Mouse (Mus musculus) forelimb bud, embryonic 11.5 days (tissue): ENCODE data around the gene Tnfrsf14.

Source experiments
- DNase-seq: peaks from one replicate; pipeline ENCODE4 v3.0.0-alpha.2; 2012; ENCODE audit warnings: low read depth, low spot score

Tnfrsf14 gene

GRCm38 (mm10) chr4:154916662-154917061, 11.7 kb downstream of the Tnfrsf14 start:
- DNase-seq: no peak

- DNase-seq: no peak
Measured at GRCm38 (mm10) chr4:154915286-154915685, 13.1 kb downstream of the Tnfrsf14 start.

- DNase-seq: no peak
Measured at GRCm38 (mm10) chr4:154914707-154915106, 13.7 kb downstream of the Tnfrsf14 start.

GRCm38 (mm10) chr4:154914252-154914651, 14.1 kb downstream of the Tnfrsf14 start:
- no peak for DNase-seq

GRCm38 (mm10) chr4:154913845-154914244, 14.5 kb downstream of the Tnfrsf14 start:
- DNase-seq: no peak

DNA sequence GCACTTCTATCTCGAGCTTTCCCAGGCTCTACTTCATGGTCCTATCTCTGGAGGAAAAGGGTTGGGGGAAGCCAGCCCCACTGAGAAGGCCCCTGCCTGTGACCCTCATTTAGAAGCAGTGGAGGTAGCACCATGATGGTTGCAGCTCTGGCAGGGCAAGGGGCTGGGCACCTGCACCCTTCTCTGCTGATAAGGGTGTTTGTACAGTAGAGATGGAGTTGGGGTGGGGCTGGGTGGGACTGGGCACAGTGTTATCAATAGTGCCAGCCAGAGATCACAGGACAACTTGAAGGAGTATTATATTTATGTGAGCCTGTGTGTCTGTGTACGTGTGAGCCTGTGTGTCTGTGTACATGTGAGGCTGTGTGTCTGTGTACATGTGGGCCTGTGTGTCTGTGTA, 16.7 kb downstream of the Tnfrsf14 start:
- DNase-seq: no peak

DNA sequence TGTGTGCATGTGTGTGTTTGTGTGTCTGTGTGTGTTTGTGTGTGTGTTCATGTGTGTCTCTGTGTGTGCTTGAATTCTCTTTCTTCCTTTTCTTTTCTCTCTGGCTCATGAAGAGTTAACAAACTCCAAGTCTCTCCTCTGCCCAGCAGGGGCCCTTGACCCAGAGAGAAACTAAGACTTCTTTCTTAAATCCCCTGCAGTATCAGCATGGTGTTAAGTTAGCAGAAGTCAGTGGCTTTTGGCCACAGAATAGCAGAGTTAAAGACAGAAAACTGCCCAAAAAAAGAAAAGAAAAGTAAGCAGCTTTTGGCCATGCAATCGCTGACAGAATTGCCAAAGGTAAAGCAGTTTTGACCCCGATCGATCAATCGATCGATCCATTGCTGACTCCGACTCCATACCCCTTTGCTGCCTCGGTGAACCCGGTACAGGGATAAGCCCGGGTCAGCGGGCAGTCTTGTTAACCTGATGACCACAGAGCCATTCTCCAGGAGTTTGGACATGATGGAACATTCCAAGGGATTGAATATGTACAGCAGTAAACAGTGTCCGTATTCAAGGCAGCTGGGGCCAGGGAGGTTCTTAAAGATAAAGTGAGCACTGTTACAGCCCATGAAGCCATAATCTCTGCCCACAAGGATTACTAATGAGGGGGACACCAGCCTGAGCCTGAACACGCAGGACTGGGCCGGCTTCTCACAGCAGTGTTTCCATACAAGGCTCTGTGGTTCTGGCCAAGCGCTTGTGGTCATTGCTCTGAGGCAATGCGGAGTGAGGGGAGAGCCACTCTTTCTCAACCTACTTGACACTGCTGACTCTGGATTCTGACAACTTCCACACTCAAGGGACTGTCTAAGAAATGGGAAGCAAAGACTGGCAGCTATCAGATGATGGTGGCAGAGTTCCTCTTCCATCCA, 17.5 kb downstream of the Tnfrsf14 start:
- no peak for DNase-seq

GRCm38 (mm10) chr4:154908490-154908889, 19.9 kb downstream of the Tnfrsf14 start:
- no peak for DNase-seq

DNA sequence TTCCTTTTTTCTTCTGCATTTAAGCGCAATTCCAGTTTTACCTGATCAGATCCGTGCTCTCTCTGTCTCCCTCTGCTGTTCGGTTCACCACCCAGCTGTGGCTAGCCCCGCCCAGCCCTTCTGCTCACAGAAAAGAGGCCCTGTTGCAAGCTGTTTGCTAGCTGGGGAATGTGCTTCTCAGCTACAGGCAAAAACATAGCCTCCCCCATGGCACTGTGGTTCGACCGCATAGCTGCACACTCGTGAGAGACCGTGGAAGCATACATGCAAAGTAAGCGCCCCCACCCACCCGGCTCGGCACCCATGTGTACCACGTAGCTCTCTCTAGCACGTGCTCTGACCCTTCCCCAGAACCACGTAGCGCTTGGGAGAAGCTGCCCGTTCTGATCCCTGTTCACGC, 20.5 kb downstream of the Tnfrsf14 start:
- peak; percentile 73 for DNase-seq

GRCm38 (mm10) chr4:154904185-154905071, 23.9 kb downstream of the Tnfrsf14 start:
- peak; percentile 91 for DNase-seq

DNA sequence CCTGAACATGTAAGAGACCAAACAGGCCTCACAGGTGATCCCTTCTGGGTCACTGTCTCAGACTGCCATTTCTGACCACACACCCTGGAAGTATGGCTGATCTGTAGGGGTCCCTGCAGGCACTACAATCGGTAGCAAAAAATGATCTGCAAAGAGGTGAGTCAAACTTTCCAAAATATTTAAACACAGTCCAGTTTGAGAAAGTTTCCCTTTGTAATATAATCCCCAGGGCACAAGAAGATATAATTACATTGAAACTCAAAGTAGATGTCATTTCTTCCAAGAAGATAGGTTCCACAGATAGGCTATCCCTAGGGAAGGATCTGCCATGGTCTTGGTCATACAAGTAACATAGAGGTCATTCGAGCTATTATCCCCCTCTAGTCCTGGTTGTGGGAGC, 26.0 kb downstream of the Tnfrsf14 start:
- no peak for DNase-seq

DNA sequence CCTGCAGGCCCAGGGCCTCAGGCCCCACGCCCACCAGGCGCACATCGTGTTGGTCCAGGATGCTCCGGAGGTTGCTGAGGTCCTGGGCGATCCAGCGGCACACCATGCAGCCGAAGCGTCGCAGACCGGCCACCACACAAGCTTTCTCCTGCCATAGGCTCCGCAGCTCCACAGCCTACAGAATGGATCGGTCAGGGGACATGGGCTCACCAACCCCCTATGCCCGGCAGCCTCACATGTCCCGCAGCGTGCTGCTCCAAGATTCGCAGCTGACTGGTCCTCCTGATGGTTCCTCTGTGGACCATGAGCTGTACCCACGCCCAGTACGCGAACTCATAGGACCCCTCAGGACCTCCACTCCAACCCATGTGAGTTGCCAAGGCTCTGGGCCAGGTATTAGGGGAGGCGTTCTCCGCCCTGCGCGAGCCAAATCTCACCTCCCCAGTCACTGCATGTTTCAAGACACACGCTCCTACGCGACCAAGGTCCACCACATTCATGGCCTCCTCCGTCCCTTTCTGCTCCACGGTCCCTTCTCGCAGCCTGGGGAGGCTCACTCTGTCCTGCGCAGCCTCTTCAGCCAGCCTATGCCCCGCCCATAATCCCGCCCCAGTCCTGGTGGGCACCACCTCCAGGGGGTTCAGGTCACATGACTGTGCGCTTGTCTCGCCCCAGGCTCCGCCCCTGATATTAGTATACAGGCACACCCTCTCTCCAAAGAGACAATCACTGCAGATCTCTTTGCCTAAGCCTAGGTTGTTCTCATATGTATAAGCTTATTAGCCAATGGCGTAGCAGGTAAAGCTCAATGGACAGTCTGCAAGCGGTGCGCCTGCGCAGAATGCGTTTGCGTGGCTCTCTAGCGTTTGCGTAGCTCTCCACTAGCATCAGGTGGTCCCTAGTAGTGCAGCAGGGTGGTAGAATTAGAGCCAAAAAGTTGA, 29.6 kb downstream of the Tnfrsf14 start, which contains the start of gene Fam213b:
Gene Fam213b (minus strand): TSS at position 630 of the 941 bp plus-strand sequence.
- peak; percentile 90 for DNase-seq

GRCm38 (mm10) chr4:154897676-154898465, 30.5 kb downstream of the Tnfrsf14 start:
- DNase-seq: no peak

DNA sequence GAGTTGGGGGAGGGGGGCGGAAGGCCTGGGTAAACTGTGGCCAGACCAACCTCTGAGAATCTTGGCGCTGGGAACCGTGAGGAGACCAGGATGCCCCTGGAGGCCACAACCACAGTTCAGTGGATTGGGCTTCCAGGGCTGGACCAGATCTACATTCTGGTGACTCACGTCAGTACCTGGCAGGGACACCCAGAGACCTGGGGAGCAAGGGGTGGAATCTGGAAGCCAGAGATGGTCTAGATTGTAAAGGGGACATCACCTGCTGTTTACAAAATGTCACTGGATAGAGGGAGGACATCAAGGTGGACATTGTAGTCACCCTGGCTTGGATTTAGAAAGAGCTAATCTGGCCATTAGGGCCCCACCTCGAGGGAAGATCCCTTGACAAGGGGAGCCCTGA, 32.8 kb downstream of the Tnfrsf14 start:
- DNase-seq: no peak

DNA sequence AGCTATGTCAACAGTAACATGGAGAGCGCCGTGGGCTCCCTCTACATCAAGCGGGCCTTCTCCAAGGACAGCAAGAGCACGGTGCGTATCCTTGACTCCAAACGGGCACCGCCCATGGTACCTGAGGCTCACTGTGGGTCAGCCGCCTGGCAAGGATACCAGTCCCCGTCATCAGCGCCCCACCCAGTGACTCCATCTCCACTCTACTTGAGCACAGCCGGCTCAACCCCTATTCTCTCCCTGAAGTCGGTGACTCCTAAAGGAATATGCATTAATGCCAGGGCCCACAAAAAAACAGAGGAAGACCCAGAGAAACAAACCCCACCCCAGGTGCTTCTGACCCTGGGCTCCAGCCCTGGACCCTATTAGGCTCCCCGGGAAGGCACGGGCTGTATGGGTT, 37.5 kb downstream of the Tnfrsf14 start:
- no peak for DNase-seq

- DNase-seq: no peak
Measured at GRCm38 (mm10) chr4:154887593-154888250, 40.6 kb downstream of the Tnfrsf14 start.

DNA sequence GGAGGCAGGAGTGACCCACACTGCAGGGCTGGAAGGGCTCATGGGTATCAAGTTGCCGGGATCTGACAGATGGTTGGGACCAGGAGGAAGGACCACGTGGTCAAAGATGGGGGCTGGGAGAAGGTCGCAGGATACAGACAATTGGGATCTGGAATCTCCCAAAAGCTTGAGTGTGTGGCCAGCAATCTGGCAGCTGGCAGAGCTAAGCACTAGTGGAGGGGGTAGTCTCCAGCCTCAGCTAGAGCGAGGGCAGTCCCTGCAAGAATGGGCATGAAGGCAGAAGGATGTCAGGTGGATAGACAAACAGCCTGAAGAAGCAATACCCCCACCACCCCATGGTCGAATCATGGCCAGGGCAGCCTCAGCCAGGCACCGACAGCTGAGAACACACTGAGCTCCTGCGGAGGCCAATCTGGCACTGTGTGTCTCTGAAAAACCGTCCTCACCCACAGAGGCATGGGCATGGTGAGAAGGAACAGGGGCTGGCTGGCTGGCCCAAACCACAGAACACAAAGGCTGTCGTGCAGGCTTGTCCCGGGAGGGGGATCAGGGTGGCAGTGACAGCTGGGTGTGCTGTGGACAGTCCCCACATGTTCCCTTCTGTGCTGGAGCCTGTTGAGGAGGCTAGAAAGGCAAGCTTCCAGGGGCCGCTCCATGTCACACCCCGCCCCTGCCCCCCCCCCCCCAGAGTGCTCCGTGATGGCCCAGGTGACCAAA, 41.3 kb downstream of the Tnfrsf14 start:
- DNase-seq: no peak

- no peak for DNase-seq
Measured at GRCm38 (mm10) chr4:154885416-154885815, 42.9 kb downstream of the Tnfrsf14 start.

DNA sequence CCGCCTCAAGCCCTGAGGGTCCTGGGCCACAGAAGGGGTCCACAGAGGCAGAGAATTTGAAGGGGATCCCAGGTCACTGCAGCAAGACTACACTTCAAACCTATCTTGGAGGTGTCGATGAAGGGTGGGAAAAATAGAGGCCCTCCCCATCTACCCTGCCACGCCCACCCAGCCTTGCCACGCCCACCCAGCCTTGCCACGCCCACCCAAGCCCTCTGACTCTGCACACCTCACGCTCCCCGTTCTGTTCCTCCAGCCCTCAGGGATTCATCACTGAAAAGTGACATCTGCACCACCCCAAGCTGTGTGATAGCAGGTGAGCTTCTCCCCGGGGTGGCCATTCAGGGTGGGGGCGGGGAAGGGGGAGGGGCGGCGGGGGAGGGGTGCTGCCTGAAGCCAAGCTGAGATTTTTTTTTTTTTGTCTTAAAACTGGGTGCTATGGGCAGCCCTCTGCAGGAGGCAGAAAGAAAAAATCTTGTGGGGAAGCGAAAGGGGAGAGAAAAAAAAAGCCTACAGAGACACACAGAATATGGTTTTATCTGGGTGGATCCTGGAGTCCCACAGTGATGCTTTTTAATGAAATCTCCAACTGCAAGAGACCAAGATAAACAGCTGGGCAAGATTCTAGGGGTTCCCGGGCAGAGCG, 46.2 kb downstream of the Tnfrsf14 start:
- DNase-seq: no peak
